Mouse (Mus musculus) megakaryocyte-erythroid progenitor cell, adult 5-6 weeks (primary cell): ENCODE measurements around the gene Agap3. TPM values are rescaled to one million over a fixed set of nuclear protein-coding genes. Genes with fewer than 3 reads are reported as not detected.

Experiments
- ATAC-seq: replicated peaks from 2 replicates; pipeline ENCODE4 v1.8.0; 2016; ENCODE audit warnings: mild to moderate bottlenecking, inconsistent platforms; ENCODE audit not compliant: severe bottlenecking, poor library complexity, low FRiP score, low TSS enrichment
- total RNA-seq, 2 experiments: library from RNA; stranded (forward) in 1 of 2; stranded (reverse) in 1 of 2; fragments of 200-1000, 215-1000 nt in 1 of 2; fragments of >200 nt in 1 of 2; fragmentation: Nextera tagmentation in 1 of 2; gene quantifications; 2 replicates each; pipeline ENCODE4 v1.2.3; 2014 to 2017

The Agap3 gene
- total RNA-seq, 2 experiments from 2014 or later, result 33.3 to 53.3 TPM

GRCm38 (mm10) chr5:24539571-24540296, 87.8 kb downstream of the Agap3 start:
- ATAC-seq, result no peak

- ATAC-seq, result no peak; the same call in 1 of the 2 replicates
These were observed 88.6 kb downstream of the Agap3 start, which contains the start of gene Asb10 for GRCm38 (mm10) chr5:24540387-24541143. Asb10 (minus strand) TSS chr5:24540978.

DNA sequence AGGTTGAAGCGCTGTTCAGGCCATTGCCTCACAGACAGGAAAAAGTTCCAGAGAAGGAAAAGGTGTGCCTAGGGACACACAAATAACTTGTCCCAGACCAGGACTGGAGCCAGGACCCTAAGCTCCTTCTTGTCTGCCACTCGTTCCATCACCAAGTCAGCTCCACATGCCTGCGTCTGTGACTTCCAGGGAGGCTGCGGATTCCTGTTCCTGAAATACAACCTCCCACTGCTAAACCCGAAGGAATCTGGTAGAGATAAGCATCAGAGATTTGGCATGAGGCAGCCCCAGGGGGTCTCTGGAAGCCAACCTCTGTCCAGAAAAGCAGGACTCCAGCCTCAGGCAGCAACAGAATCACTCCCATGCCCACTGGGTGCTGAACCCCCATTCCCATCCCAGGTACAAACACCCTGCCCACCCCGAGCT, 89.2 kb downstream of the Agap3 start:
- ATAC-seq, result no peak

GRCm38 (mm10) chr5:24542643-24543042, 90.7 kb downstream of the Agap3 start:
- no peak for ATAC-seq

DNA sequence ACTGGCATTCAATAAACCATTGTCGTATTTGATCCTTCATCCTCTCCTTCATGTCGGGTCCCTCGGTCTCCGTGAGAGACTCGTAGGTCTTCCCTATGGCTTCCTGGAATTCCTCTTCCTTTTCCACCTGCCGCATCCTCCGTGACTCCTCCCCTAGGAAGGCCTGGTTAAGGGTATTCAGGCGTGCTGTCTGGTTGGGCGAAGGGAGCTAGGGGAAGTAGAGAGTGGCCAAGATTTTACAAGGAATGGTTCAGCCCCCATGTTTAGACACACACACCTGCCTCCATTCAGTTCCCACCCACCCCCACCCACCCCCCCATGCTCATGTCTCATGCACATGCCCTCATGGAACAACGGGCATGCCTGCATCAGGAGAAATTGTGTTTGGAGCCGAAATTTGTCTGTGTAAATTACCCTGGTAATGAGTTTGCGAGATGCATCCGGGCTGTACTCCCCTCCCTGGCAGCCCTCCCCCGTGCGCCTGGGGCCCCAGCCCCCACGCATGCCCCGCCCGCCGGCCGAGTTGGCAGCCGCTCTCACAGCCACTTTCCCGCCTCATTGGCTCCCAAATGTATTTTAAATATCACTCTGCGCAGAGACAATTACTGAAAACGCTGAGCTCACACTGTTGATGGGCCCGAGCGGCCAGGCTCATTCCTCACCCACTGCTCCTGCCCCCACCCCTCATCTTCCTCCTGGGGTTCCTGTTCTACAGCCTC, 98.8 kb downstream of the Agap3 start:
- ATAC-seq, result no peak

DNA sequence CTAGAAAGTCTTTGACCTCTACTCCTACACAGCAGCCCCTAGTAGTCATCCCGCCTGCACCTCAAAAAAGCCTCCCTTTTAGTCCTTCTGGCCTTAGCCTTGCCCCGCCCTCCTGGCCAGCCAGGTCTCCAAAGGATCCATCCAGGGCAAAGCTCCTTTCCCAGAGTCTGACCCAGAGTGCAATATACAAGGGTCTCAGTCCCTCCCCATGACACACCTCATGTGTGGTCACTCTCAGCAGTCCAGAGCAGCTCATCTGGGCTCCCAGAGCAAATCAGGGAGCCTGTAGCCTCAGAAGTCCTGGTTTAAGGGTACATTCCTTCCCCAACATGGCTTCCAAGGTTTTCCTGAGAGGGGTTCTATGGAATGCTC, 99.3 kb downstream of the Agap3 start:
- no peak for ATAC-seq

Other genes with a start within 250 kb of the Agap3 start
- 1.2 TPM in 1 of 2 replicates, not detected in the other for gene Kcnh2, start 100.6 kb upstream of the Agap3 start, total RNA-seq (2014; fragmentation: Nextera tagmentation)
- gene Kcnh2, start 100.6 kb upstream of the Agap3 start, total RNA-seq (2017), result not detected in 2 replicates
- not detected in 2 replicates for gene Nos3, start 87.4 kb upstream of the Agap3 start, total RNA-seq (2014; fragmentation: Nextera tagmentation)
- 0.23 TPM in 1 of 2 replicates, not detected in the other for gene Nos3, start 87.4 kb upstream of the Agap3 start, total RNA-seq (2017)
- gene Atg9b, start 60.0 kb upstream of the Agap3 start, total RNA-seq (2014; fragmentation: Nextera tagmentation), result 1.9 and 5.2 TPM in 2 replicates
- 1.1 and 7.3 TPM in 2 replicates for gene Atg9b, start 60.0 kb upstream of the Agap3 start, total RNA-seq (2017)
- 59.4 and 83.4 TPM in 2 replicates for gene Abcb8, start 58.5 kb upstream of the Agap3 start, total RNA-seq (2014; fragmentation: Nextera tagmentation)
- gene Abcb8, start 58.5 kb upstream of the Agap3 start, total RNA-seq (2017), result 8.3 and 24.8 TPM in 2 replicates
- 1.4 TPM in 1 of 2 replicates, not detected in the other for gene Asic3, start 38.8 kb upstream of the Agap3 start, total RNA-seq (2014; fragmentation: Nextera tagmentation)
- gene Asic3, start 38.8 kb upstream of the Agap3 start, total RNA-seq (2017), result not detected in 2 replicates
- gene Cdk5, start 28.6 kb upstream of the Agap3 start, total RNA-seq (2014; fragmentation: Nextera tagmentation), result 25.5 and 31.7 TPM in 2 replicates
- gene Cdk5, start 28.6 kb upstream of the Agap3 start, total RNA-seq (2017), result 15.0 and 26.5 TPM in 2 replicates
- gene Slc4a2, start 28.3 kb upstream of the Agap3 start, total RNA-seq (2014; fragmentation: Nextera tagmentation), result 22.8 and 24.7 TPM in 2 replicates
- 15.5 and 16.4 TPM in 2 replicates for gene Slc4a2, start 28.3 kb upstream of the Agap3 start, total RNA-seq (2017)
- 101 and 135 TPM in 2 replicates for gene Fastk, start 6.9 kb upstream of the Agap3 start, total RNA-seq (2014; fragmentation: Nextera tagmentation)
- gene Fastk, start 6.9 kb upstream of the Agap3 start, total RNA-seq (2017), result 14.1 and 30.4 TPM in 2 replicates
- gene Tmub1, start 4.3 kb upstream of the Agap3 start, total RNA-seq (2014; fragmentation: Nextera tagmentation), result 10.5 and 11.4 TPM in 2 replicates
- 5.6 and 6.2 TPM in 2 replicates for gene Tmub1, start 4.3 kb upstream of the Agap3 start, total RNA-seq (2017)
- not detected in 2 replicates for gene Gbx1, start 75.0 kb downstream of the Agap3 start, total RNA-seq (2014; fragmentation: Nextera tagmentation)
- not detected in 2 replicates for gene Gbx1, start 75.0 kb downstream of the Agap3 start, total RNA-seq (2017)
- gene Asb10, start 88.8 kb downstream of the Agap3 start, total RNA-seq (2014; fragmentation: Nextera tagmentation), result not detected in 2 replicates
- not detected in 2 replicates for gene Asb10, start 88.8 kb downstream of the Agap3 start, total RNA-seq (2017)
- gene 4931409K22Rik, start 104.6 kb downstream of the Agap3 start, total RNA-seq (2014; fragmentation: Nextera tagmentation), result not detected in 2 replicates
- gene 4931409K22Rik, start 104.6 kb downstream of the Agap3 start, total RNA-seq (2017), result not detected in 2 replicates
- 70.2 and 80.7 TPM in 2 replicates for gene Abcf2, start 125.3 kb downstream of the Agap3 start, total RNA-seq (2014; fragmentation: Nextera tagmentation)
- gene Abcf2, start 125.3 kb downstream of the Agap3 start, total RNA-seq (2017), result 122 and 164 TPM in 2 replicates
- 12.0 and 14.7 TPM in 2 replicates for gene Chpf2, start 134.6 kb downstream of the Agap3 start, total RNA-seq (2014; fragmentation: Nextera tagmentation)
- 14.5 and 22.5 TPM in 2 replicates for gene Chpf2, start 134.6 kb downstream of the Agap3 start, total RNA-seq (2017)
- not detected in 2 replicates for gene Smarcd3, start 172.2 kb downstream of the Agap3 start, total RNA-seq (2014; fragmentation: Nextera tagmentation)
- not detected in 2 replicates for gene Smarcd3, start 172.2 kb downstream of the Agap3 start, total RNA-seq (2017)
- 18.4 and 22.4 TPM in 2 replicates for gene Nub1, start 233.4 kb downstream of the Agap3 start, total RNA-seq (2014; fragmentation: Nextera tagmentation)
- gene Nub1, start 233.4 kb downstream of the Agap3 start, total RNA-seq (2017), result 24.3 and 40.1 TPM in 2 replicates